Comparison of ENCODE assay signal across 9 mouse cellular contexts in genomic region chr6:3763171-3763967, GRCm38 (mm10). TPM values are rescaled to one million over a fixed set of nuclear protein-coding genes. Genes with fewer than 3 reads are reported as not detected.
DNase-seq lines count a peak whose midpoint lies in the region; ATAC-seq lines count a peak whose summit lies in the region.
"Had no signal": no experiment of that assay in that cellular context is flagged by ENCODE, and none has a peak within 500 bp of the region (broad histone marks: within the 10 kb centered on the region; RNA-seq: fewer than 3 reads in every experiment).

No protein-coding gene starts in this region.

- no peak overlapping the region for H3K27ac ChIP-seq in heart, embryonic 12.5 days (ENCODE audit: poor library complexity, severe bottlenecking)
- H3K27ac ChIP-seq in intestine, embryonic 16.5 days (ENCODE audit: low read length), result no peak overlapping the region
- no peak overlapping the region for H3K27ac ChIP-seq in midbrain, embryonic 13.5 days

- peak overlapping the region; percentile 59 for H3K4me3 ChIP-seq in heart, embryonic 12.5 days
- H3K4me3 ChIP-seq in intestine, embryonic 16.5 days (ENCODE audit: low read length), result peak overlapping the region; percentile 53
- peak overlapping the region; percentile 57 for H3K4me3 ChIP-seq in midbrain, embryonic 13.5 days (replicated peaks)

- H3K4me1 ChIP-seq in heart, embryonic 12.5 days (replicated peaks), result peaks cover 10% of the 10 kb centered on the region; the same call in 1 of the 2 replicates
- H3K4me1 ChIP-seq in intestine, embryonic 16.5 days (ENCODE audit: control insufficient read depth, insufficient read depth, low read length), result peaks cover 4% of the 10 kb centered on the region; the same call in 1 of the 2 replicates
- H3K4me1 ChIP-seq in midbrain, embryonic 13.5 days (replicated peaks), result peaks cover 12% of the 10 kb centered on the region

- 0 out of 2 replicates have a peak overlapping the region, but pooled peaks have one; percentile 16 for H3K9ac ChIP-seq in heart, embryonic 12.5 days
- peak overlapping the region; percentile 30; the same call in 1 of the 2 replicates for H3K9ac ChIP-seq in intestine, embryonic 16.5 days (ENCODE audit: low read depth, low read length)
- peak overlapping the region; percentile 48 for H3K9ac ChIP-seq in midbrain, embryonic 13.5 days (replicated peaks)

- H3K9me3 ChIP-seq in heart, embryonic 12.5 days (replicated peaks), result no peaks in the 10 kb centered on the region
- H3K9me3 ChIP-seq in intestine, embryonic 16.5 days (ENCODE audit: control insufficient read depth, low read length), result no peaks in the 10 kb centered on the region
- H3K9me3 ChIP-seq in midbrain, embryonic 13.5 days, result no peaks in the 10 kb centered on the region

- ATAC-seq in heart, embryonic 12.5 days (ENCODE audit: insufficient number of reproducible peaks, low FRiP score), result no peak
- 0 out of 2 replicates have a peak, but pooled peaks have one; percentile 46 for ATAC-seq in intestine, embryonic 16.5 days
- ATAC-seq in midbrain, embryonic 13.5 days, result peak; percentile 63

- H3K27me3 ChIP-seq in heart, embryonic 12.5 days (replicated peaks), result peaks cover 44% of the 10 kb centered on the region
- H3K27me3 ChIP-seq in intestine, embryonic 16.5 days (replicated peaks; ENCODE audit: control insufficient read depth, insufficient read depth, low read length), result peaks cover 26% of the 10 kb centered on the region
- H3K27me3 ChIP-seq in midbrain, embryonic 13.5 days, result peaks cover 53% of the 10 kb centered on the region

- H3K4me2 ChIP-seq in heart, embryonic 12.5 days, result peak overlapping the region; percentile 99
- peak overlapping the region; percentile 90 for H3K4me2 ChIP-seq in intestine, embryonic 16.5 days (ENCODE audit: low read depth, low read length)
- peak overlapping the region; percentile 99 for H3K4me2 ChIP-seq in midbrain, embryonic 13.5 days (replicated peaks)

- DNase-seq in heart, adult 18-20 months, result no peak
- DNase-seq in embryo, embryonic 11 days, result peak; percentile 74
- DNase-seq in cerebellum, postnatal 4 days (ENCODE audit: low spot score in 2 of 2), result no peak
- DNase-seq in testis, postnatal 10 days (ENCODE audit: low spot score), result no peak
- no peak for DNase-seq in testis, postnatal 14 days (ENCODE audit: low spot score)

- under 1% methylated on average over 39 of the region's 39 CpGs for WGBS in heart, embryonic 12.5 days
- WGBS in intestine, embryonic 16.5 days, result under 1% methylated on average over 39 of the region's 39 CpGs
- under 1% methylated on average over 35 of the region's 39 CpGs for WGBS in midbrain, embryonic 13.5 days

- H3K36me3 ChIP-seq in heart, embryonic 12.5 days, result no peaks in the 10 kb centered on the region
- H3K36me3 ChIP-seq in intestine, embryonic 16.5 days (ENCODE audit: control insufficient read depth, insufficient read depth, low read length), result no peaks in the 10 kb centered on the region
- H3K36me3 ChIP-seq in midbrain, embryonic 13.5 days, result no peaks in the 10 kb centered on the region

RNA-seq across cellular contexts. Expression of gene Calcr, which starts 1.1 kb away (rescaled TPM):
- 0.60 and 0.74 TPM in 2 replicates for polyA plus RNA-seq in heart, embryonic 12.5 days (2016; fragmentation: Nextera tagmentation; extraction: Ambion mirVana)
- total RNA-seq in heart, adult 18-20 months (2021), result not detected
- 0.10 and 0.11 TPM in 2 replicates for polyA plus RNA-seq in intestine, embryonic 16.5 days (2015; fragmentation: Nextera tagmentation; extraction: Ambion mirVana)
- polyA plus RNA-seq in midbrain, embryonic 13.5 days (2015; fragmentation: Nextera tagmentation; extraction: Ambion mirVana), result 4.4 and 7.3 TPM in 2 replicates
- total RNA-seq: hematopoietic stem cell, adult 5-6 weeks had no signal
